Comparison of ENCODE assay signal across 20 mouse cellular contexts in genomic region chr9:52208510-52209030, GRCm38 (mm10). TPM values are rescaled to one million over a fixed set of nuclear protein-coding genes. Genes with fewer than 3 reads are reported as not detected.
DNase-seq lines count a peak whose midpoint lies in the region; ATAC-seq lines count a peak whose summit lies in the region.
"Had no signal": no experiment of that assay in that cellular context is flagged by ENCODE, and none has a peak within 500 bp of the region (broad histone marks: within the 10 kb centered on the region; RNA-seq: fewer than 3 reads in every experiment).

No protein-coding gene starts in this region.

- peak; percentile 26; the same call in 1 of the 2 replicates for ATAC-seq in lung, embryonic 16.5 days (ENCODE audit: low read depth)
- ATAC-seq in CD4-positive, CD25-positive, alpha-beta regulatory T cell, adult 4 months = no peak
- ATAC-seq: forebrain, embryonic 16.5 days; intestine, embryonic 16.5 days had no signal

- no peaks in the 10 kb centered on the region for H3K4me1 ChIP-seq in lung, embryonic 16.5 days (replicated peaks; ENCODE audit: control insufficient read depth, insufficient read depth, low read length)
- H3K4me1 ChIP-seq: embryonic facial prominence, embryonic 13.5 days; forebrain, embryonic 12.5 days; heart, embryonic 13.5 days; hindbrain, embryonic 15.5 days had no signal

- H3K36me3 ChIP-seq in lung, embryonic 16.5 days (ENCODE audit: control insufficient read depth, insufficient read depth, low read length) = no peaks in the 10 kb centered on the region
- H3K36me3 ChIP-seq: embryonic facial prominence, embryonic 13.5 days; forebrain, embryonic 12.5 days; G1E; heart, embryonic 13.5 days; hindbrain, embryonic 15.5 days had no signal

- 48% methylated on average over 3 of the region's 3 CpGs for WGBS in lung, embryonic 16.5 days

- H3K9me3 ChIP-seq in lung, embryonic 16.5 days (ENCODE audit: control insufficient read depth, low read length) = no peaks in the 10 kb centered on the region
- H3K9me3 ChIP-seq: embryonic facial prominence, embryonic 13.5 days; forebrain, embryonic 12.5 days; G1E; heart, embryonic 13.5 days; hindbrain, embryonic 15.5 days had no signal

- no peak overlapping the region for H3K27ac ChIP-seq in lung, embryonic 16.5 days (ENCODE audit: low read length)
- H3K27ac ChIP-seq: embryonic facial prominence, embryonic 13.5 days; forebrain, embryonic 12.5 days; heart, embryonic 13.5 days; hindbrain, embryonic 15.5 days had no signal

- no peaks in the 10 kb centered on the region for H3K27me3 ChIP-seq in lung, embryonic 16.5 days (ENCODE audit: control insufficient read depth, insufficient read depth, low read depth, low read length)
- H3K27me3 ChIP-seq: embryonic facial prominence, embryonic 13.5 days; forebrain, embryonic 12.5 days; heart, embryonic 13.5 days; hindbrain, embryonic 15.5 days had no signal

- no peak overlapping the region for H3K4me3 ChIP-seq in lung, embryonic 16.5 days (ENCODE audit: low read length)
- H3K4me3 ChIP-seq: embryonic facial prominence, embryonic 13.5 days; forebrain, embryonic 12.5 days; heart, embryonic 13.5 days; hindbrain, embryonic 15.5 days had no signal

- peak; percentile 54 for DNase-seq in adrenal gland, adult 2 months
- DNase-seq in adrenal gland, postnatal 25 days = no peak
- no peak for DNase-seq in lung, adult 18-20 months
- peak; percentile 58 for DNase-seq in testis, postnatal 14 days (ENCODE audit: low spot score)
- no peak for DNase-seq in testis, postnatal 10 days (ENCODE audit: low spot score)
- peak; percentile 11 to 27 for DNase-seq in adrenal gland, postnatal 36 days
- DNase-seq: cerebellum, adult 18-20 months; cerebellum, adult 9-11 months; cerebellum, postnatal 36 days; gastrocnemius, postnatal 10 days; heart, postnatal 36 days had no signal

- H3K9ac ChIP-seq in lung, embryonic 16.5 days (ENCODE audit: low read length) = no peak overlapping the region
- H3K9ac ChIP-seq: embryonic facial prominence, embryonic 13.5 days; forebrain, embryonic 12.5 days; heart, embryonic 13.5 days; hindbrain, embryonic 15.5 days had no signal

- H3K4me2 ChIP-seq in lung, embryonic 16.5 days (ENCODE audit: low read depth, low read length) = no peak overlapping the region
- H3K4me2 ChIP-seq: embryonic facial prominence, embryonic 13.5 days; forebrain, embryonic 12.5 days; heart, embryonic 13.5 days; hindbrain, embryonic 15.5 days had no signal

RNA-seq across cellular contexts. Expression of gene Zc3h12c, which starts 40.2 kb away (rescaled TPM):
- total RNA-seq in adrenal gland, adult 2 months (2021) = 10 to 100 TPM; 19.2 to 23.6 TPM
- 2.8 and 3.3 TPM in 2 replicates for polyA plus RNA-seq in adrenal gland, adult 2 months (2012; rRNA removed)
- 19.5 and 20.3 TPM in 2 replicates for total RNA-seq in adrenal gland, postnatal 25 days (2021)
- polyA plus RNA-seq in lung, embryonic 16.5 days (2015; fragmentation: Nextera tagmentation; extraction: Ambion mirVana) = 1.9 and 2.3 TPM in 2 replicates
- 10 to 100 TPM; 24.5 to 27.2 TPM for total RNA-seq in adrenal gland, postnatal 36 days (2021)
- 1 to 10 TPM in 1 of 2 experiments, under 1 TPM in 1; 0.95 to 1.2 TPM for polyA plus RNA-seq in CD4-positive, CD25-positive, alpha-beta regulatory T cell, adult 4 months (2017; shearing (Covaris generic))

Comparison
In these comparisons a context has a peak if more than half of its experiments do, and no peak if none do; other contexts are left out.
1. DNase-seq: peak in adrenal gland, adult 2 months (single experiment), testis, postnatal 14 days (single experiment) and adrenal gland, postnatal 36 days (2 of 2); none in adrenal gland, postnatal 25 days (single experiment), lung, adult 18-20 months (0 of 2) and testis, postnatal 10 days (single experiment).